Mouse (Mus musculus) spleen, adult 2 months (tissue): ENCODE measurements around the gene Kcnn3.

ENCODE experiments used
- CTCF ChIP-seq: fragments of 200-500 bp; IDR thresholded peaks from 2 replicates; pipeline ENCODE4 v1.5.1; 2011; ENCODE audit warnings: mild to moderate bottlenecking, inconsistent platforms; ENCODE audit not compliant: insufficient read depth, insufficient read length, insufficient replicate concordance; ENCODE audit errors: extremely low read depth
- POLR2A ChIP-seq: fragments of 200-500 bp; IDR thresholded peaks from 2 replicates; pipeline ENCODE4 v1.6.1; 2011; ENCODE audit warnings: low read depth, low read length, inconsistent platforms

- TF ChIP-seq POLR2A (no peak), CTCF (no peak)
These were observed 114.0 kb downstream of the Kcnn3 start for GRCm38 (mm10) chr3:89633941-89634340.
